Mouse (Mus musculus): Measurements from ENCODE around the gene Kcnip4. TPM values are rescaled to one million over a fixed set of nuclear protein-coding genes. Genes with fewer than 3 reads are reported as not detected.

The Kcnip4 gene
- 2.4 and 3.0 TPM in 2 replicates for polyA plus RNA-seq (2015; fragmentation: Nextera tagmentation; extraction: Ambion mirVana)

DNA sequence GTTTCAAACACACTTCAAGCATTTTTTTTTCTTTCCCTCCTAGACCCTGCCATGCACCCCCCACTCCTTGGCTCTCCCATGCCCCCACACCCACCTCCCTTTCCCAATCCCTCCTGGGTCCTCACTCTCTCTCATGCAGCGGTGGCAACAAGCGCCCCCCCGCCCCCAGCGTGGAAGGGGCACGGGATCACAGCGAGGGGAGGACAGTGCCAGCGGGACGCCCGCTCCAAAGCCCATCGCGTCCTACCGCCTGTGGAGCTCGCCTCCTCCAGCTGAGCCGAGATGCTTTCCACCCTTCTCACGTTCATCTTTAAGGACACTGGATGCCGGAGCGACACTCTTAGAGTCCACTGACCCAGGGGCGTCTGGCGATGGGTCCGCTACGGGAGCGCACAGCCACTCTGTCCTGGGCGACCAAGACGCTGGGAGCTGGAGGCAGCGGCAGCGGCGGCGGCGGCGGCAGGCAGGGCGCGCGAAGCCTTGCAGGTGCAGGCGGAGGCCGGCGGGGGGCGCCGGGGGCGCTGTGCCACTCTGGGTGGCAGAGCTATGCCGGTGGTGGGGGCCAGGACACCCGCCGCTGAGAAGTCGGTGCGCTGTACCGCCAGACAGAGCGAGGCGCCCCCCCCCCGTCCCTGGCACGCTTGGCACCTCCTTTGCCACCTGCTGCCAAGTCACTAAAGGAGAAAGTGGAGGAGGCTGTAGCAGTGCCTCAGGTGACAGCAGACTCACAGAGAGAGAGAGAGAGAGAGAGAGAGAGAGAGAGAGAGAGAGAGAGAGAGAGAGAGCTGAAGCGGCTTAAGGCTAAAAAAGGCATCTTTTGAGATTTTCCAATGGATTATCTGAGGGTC, at the start of gene Kcnip4:
Kcnip4 (minus strand) TSS at position 514 of the 848 bp plus-strand sequence.
- peaks cover 6% of the 10 kb centered on the region; the same call in 1 of the 2 replicates for H3K4me1 ChIP-seq
- H3K27ac ChIP-seq (replicated peaks): no peak within 1 kb of the TSS
- no peaks in the 10 kb centered on the region for H3K9me3 ChIP-seq (replicated peaks)
- peak; percentile 57; the same call in 1 of the 2 replicates for ATAC-seq (ENCODE audit: insufficient number of reproducible peaks, low FRiP score, low TSS enrichment, low read depth)
- H3K36me3 ChIP-seq: no peaks in the 10 kb centered on the region
- peaks cover 29% of the 10 kb centered on the region for H3K27me3 ChIP-seq
- H3K9ac ChIP-seq: peak within 1 kb of the TSS; percentile 2; the same call in 1 of the 2 replicates
- peak within 1 kb of the TSS; percentile 89 for H3K4me2 ChIP-seq (replicated peaks)
- WGBS: under 1% methylated on average over 50 of the region's 50 CpGs
- peak within 1 kb of the TSS; percentile 49 for H3K4me3 ChIP-seq (replicated peaks)

DNA sequence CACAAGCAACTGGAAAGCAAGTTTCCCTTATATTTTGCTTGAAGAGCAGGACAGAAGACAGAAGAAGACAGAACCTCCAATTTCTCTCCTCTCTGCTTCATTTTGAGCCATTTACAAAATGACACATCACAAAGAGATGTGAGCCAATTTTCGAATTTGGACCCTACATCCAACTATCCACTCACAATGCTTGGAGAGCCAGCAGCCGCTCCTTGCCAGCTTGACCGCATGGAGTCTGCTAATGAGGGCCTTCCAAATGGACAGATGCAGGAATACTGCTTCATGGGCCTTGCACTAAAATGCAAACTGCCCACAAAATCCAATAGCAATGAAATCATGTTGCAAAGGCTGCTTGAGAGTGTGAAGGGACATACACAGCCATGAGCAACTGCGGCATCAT, 47.2 kb upstream of the Kcnip4 start:
- 82% methylated on average over 4 of the region's 4 CpGs for WGBS
- no peak overlapping the region for H3K4me3 ChIP-seq (replicated peaks)
- no peaks in the 10 kb centered on the region for H3K4me1 ChIP-seq
- H3K9me3 ChIP-seq (replicated peaks): no peaks in the 10 kb centered on the region
- H3K36me3 ChIP-seq: no peaks in the 10 kb centered on the region
- H3K9ac ChIP-seq: no peak overlapping the region
- H3K27ac ChIP-seq (replicated peaks): no peak overlapping the region
- ATAC-seq (ENCODE audit: insufficient number of reproducible peaks, low FRiP score, low TSS enrichment, low read depth): no peak
- no peak overlapping the region for H3K4me2 ChIP-seq (replicated peaks)
- H3K27me3 ChIP-seq: no peaks in the 10 kb centered on the region

DNA sequence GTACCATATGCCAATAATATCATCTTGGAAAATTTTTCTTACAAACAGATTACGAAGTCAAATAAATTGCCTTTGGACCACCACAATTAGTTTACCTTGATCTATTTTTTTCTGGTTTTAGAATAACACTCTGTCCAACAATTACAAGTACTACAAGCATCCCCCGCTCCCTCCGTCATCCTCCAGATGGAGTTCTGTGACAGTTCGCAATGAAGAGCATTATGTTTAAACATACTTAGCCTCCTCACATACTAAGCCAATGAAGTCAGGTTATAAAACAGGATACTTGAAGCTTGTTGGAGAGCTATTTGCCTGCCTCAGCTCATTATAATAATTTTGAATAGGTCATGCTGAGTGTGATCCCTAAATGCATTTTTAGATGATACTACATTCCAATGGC, 39.0 kb upstream of the Kcnip4 start:
- no peaks in the 10 kb centered on the region for H3K9me3 ChIP-seq (replicated peaks)
- no peaks in the 10 kb centered on the region for H3K27me3 ChIP-seq
- no peak overlapping the region for H3K27ac ChIP-seq (replicated peaks)
- no peak overlapping the region for H3K4me3 ChIP-seq (replicated peaks)
- no peak overlapping the region for H3K9ac ChIP-seq
- ATAC-seq (ENCODE audit: insufficient number of reproducible peaks, low FRiP score, low TSS enrichment, low read depth): no peak
- no peak overlapping the region for H3K4me2 ChIP-seq (replicated peaks)
- H3K36me3 ChIP-seq: no peaks in the 10 kb centered on the region
- H3K4me1 ChIP-seq: no peaks in the 10 kb centered on the region
- 83% methylated on average over 4 of the region's 4 CpGs for WGBS

DNA sequence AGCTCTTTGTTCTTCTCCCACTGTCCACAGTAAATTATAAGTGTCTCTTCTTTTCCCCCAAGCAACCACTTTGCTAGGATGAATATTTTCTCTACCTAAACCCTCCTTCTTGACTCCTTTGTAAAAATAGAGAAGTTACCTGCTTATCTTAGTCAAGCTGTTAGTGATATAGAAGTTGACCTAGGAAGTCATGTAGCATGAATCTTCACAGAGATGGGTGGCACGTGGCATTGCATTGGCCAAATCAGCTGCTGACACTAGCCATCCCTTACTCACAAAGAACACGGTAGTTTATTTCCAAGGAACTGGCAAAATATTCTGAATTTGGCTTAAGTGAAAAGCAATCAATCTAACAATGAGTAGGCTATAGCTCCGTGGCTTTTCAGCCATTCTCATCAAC, 32.7 kb upstream of the Kcnip4 start:
- Histone ChIP-seq H3K4me2 (replicated peaks) (no peak overlapping the region), H3K27me3 (no peaks in the 10 kb centered on the region), H3K4me3 (replicated peaks) (no peak overlapping the region), H3K36me3 (no peaks in the 10 kb centered on the region), H3K27ac (replicated peaks) (no peak overlapping the region), H3K9me3 (replicated peaks) (no peaks in the 10 kb centered on the region), H3K9ac (no peak overlapping the region), H3K4me1 (no peaks in the 10 kb centered on the region)
- WGBS: 77% methylated on average over 3 of the region's 3 CpGs
- ATAC-seq (ENCODE audit: insufficient number of reproducible peaks, low FRiP score, low TSS enrichment, low read depth): no peak

DNA sequence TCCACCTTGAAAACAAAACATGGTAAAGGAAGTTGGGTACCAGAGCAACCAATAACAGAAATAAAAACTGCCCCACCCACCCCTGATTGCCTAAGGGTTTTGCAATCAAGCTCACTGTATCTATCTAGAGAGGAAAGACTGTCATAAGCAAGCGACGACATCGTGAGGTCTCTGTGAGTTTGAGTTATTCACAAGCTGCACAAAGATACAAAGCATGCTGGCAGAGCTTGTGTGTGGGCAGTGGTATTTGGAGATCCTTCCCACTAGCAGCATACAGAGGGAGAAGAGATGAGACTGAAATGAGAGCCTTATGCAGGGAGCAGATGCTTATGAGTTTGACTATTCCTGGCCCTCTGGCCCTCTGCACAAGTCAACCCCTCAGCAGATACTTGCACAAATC, 23.2 kb upstream of the Kcnip4 start:
- Histone ChIP-seq H3K27ac (replicated peaks) (no peak overlapping the region), H3K36me3 (no peaks in the 10 kb centered on the region), H3K4me2 (replicated peaks) (no peak overlapping the region), H3K4me3 (replicated peaks) (no peak overlapping the region), H3K9me3 (replicated peaks) (no peaks in the 10 kb centered on the region), H3K4me1 (no peaks in the 10 kb centered on the region), H3K9ac (no peak overlapping the region), H3K27me3 (no peaks in the 10 kb centered on the region)
- 86% methylated on average over 3 of the region's 3 CpGs for WGBS
- no peak for ATAC-seq (ENCODE audit: insufficient number of reproducible peaks, low FRiP score, low TSS enrichment, low read depth)

DNA sequence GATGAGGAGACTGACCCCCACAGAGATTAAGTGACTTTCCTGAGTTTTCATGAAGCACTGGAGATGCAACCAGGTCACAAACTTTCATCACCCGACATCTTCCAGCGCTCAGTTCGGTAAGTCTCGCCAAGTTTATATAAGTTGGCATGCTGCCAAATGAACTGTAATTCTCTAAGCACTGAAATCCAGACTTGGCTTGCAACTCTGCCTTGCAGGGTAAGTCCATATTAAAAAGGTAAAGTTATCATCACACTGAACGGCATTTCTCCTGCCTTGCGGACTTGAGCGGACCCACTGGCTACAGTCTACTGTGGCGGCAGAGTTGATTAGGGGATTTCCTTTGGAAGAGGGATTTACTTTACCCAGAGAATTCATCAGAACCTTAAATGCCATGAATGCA, 4.7 kb upstream of the Kcnip4 start:
- no peak overlapping the region for H3K9ac ChIP-seq
- H3K9me3 ChIP-seq (replicated peaks): no peaks in the 10 kb centered on the region
- H3K36me3 ChIP-seq: no peaks in the 10 kb centered on the region
- 40% methylated on average over 8 of the region's 8 CpGs for WGBS
- peaks cover 14% of the 10 kb centered on the region for H3K27me3 ChIP-seq
- H3K4me2 ChIP-seq (replicated peaks): no peak overlapping the region
- H3K4me1 ChIP-seq: peaks cover 4% of the 10 kb centered on the region; the same call in 1 of the 2 replicates
- H3K4me3 ChIP-seq (replicated peaks): no peak overlapping the region
- no peak overlapping the region for H3K27ac ChIP-seq (replicated peaks)
- no peak for ATAC-seq (ENCODE audit: insufficient number of reproducible peaks, low FRiP score, low TSS enrichment, low read depth)

DNA sequence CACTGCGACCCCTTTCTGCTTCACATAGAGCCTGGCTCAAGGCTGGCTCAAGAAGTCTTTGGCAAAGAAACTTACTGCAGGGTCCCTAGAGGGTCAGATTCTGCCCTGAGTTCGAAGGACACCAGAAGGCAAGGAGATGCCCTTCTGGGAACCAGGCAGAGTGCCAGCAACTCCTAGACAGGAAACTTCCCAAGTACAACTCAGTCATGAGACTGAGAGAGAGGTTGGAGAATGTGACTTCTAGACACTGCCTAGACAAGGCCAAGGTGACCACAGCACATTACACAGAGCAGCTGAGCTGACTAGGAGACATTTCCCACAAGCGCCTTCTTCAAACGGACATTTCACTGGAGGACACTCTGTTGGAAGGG, 520 bp upstream of the Kcnip4 start:
- WGBS: 71% methylated on average over 4 of the region's 4 CpGs
- Histone ChIP-seq H3K9me3 (replicated peaks) (no peaks in the 10 kb centered on the region), H3K4me2 (replicated peaks) (peak overlapping the region; percentile 89), H3K4me3 (replicated peaks) (no peak overlapping the region; the same call in 1 of the 2 replicates), H3K27ac (replicated peaks) (no peak overlapping the region), H3K27me3 (peaks cover 29% of the 10 kb centered on the region), H3K9ac (no peak overlapping the region), H3K36me3 (no peaks in the 10 kb centered on the region), H3K4me1 (peaks cover 6% of the 10 kb centered on the region; the same call in 1 of the 2 replicates)
- no peak for ATAC-seq (ENCODE audit: insufficient number of reproducible peaks, low FRiP score, low TSS enrichment, low read depth)

DNA sequence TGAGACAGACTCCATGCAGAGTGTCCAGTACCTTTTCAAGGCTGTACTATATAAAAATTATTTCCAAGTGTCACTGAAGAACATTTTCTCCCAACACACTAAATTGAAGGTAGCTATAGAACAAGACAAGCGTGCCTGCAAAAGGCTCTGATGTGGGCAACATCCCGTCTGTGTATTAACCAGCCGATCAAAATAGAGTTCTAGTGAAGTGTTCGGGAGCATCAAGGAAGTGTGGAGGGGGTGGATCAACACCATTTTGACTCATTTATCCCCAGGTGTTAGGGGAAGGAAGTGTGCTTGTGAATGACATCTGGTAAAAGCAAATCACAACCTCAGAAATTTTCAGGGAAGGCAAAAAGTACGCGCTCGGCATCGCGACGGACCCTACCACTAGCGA, 712 bp downstream of the Kcnip4 start:
- H3K9me3 ChIP-seq (replicated peaks): no peaks in the 10 kb centered on the region

DNA sequence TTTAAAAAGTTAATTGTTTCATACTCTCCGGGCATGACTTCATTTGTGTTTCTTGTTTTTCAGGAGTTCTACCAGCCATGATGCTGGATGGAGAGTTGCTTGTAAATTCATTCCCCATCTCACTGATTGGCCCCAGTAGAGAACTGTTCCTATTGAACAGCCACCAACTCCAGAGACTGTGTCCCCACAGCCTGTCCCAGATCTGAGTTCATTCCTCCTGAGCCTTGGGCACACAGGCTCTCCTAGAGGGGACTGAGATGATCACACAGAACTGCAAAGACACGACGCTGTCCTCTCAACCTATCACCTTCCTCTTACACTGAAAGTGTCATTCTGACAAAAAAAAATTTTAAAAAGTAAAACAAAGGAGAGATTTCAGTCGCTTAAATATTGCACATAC, 1.7 kb downstream of the Kcnip4 start:
- Histone ChIP-seq H3K36me3 (no peaks in the 10 kb centered on the region), H3K4me1 (peaks cover 6% of the 10 kb centered on the region; the same call in 1 of the 2 replicates), H3K27ac (replicated peaks) (no peak overlapping the region), H3K9me3 (replicated peaks) (no peaks in the 10 kb centered on the region), H3K4me2 (replicated peaks) (no peak overlapping the region), H3K27me3 (peaks cover 29% of the 10 kb centered on the region), H3K9ac (no peak overlapping the region), H3K4me3 (replicated peaks) (no peak overlapping the region)
- ATAC-seq (ENCODE audit: insufficient number of reproducible peaks, low FRiP score, low TSS enrichment, low read depth): no peak
- WGBS: 77% methylated on average over 4 of the region's 4 CpGs

More for the DNA sequence above, 712 bp downstream of the Kcnip4 start:
- Histone ChIP-seq H3K27me3 (peaks cover 29% of the 10 kb centered on the region), H3K36me3 (no peaks in the 10 kb centered on the region), H3K4me2 (replicated peaks) (peak overlapping the region; percentile 89), H3K27ac (replicated peaks) (no peak overlapping the region), H3K4me1 (peaks cover 6% of the 10 kb centered on the region; the same call in 1 of the 2 replicates), H3K4me3 (replicated peaks) (peak overlapping the region; percentile 49), H3K9ac (no peak overlapping the region)
- no peak for ATAC-seq (ENCODE audit: insufficient number of reproducible peaks, low FRiP score, low TSS enrichment, low read depth)
- WGBS: 6% methylated on average over 11 of the region's 11 CpGs

DNA sequence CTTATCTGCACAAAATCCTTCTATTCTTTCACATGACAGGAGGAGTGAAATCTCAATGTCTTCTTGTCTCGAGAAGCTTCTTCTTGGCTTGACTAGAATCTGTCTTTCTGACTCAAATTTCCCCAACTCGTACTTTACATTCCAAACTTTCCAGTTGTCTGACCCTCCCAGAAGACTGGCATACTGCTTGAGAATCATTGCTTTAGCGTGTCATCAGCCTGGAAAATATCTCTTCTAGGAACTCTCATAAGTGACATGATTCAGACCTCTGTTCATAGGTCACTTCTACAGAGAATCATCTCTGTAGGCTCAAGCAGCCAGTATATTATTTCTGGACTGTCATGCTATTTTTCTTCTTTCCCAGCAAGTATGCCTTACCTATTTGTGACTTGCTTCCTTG, 26.0 kb downstream of the Kcnip4 start:
- Histone ChIP-seq H3K9me3 (replicated peaks) (no peaks in the 10 kb centered on the region), H3K4me1 (no peaks in the 10 kb centered on the region), H3K36me3 (no peaks in the 10 kb centered on the region), H3K27ac (replicated peaks) (no peak overlapping the region), H3K4me3 (replicated peaks) (no peak overlapping the region), H3K27me3 (no peaks in the 10 kb centered on the region), H3K9ac (no peak overlapping the region), H3K4me2 (replicated peaks) (no peak overlapping the region)
- 75% methylated on average over 3 of the region's 3 CpGs for WGBS
- no peak for ATAC-seq (ENCODE audit: insufficient number of reproducible peaks, low FRiP score, low TSS enrichment, low read depth)

DNA sequence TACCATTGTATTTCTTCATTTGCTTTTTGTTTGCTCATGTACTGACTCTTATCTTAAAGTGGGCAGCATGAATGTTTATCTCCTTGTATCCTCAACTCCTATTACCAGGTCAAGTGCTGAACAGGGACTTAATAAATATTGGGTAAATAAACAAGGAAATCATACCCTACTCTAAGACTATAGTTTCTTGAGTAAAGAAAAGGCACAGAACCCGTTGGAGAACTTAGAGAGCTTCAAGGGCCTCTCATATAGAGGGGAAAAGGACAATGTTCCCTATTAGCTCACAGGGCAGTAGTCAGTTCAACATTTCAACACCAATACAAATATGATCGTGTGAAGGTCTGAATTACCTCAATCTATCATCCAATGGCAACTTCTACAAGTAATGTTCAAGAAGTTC, 37.4 kb downstream of the Kcnip4 start:
- H3K4me3 ChIP-seq (replicated peaks): no peak overlapping the region
- no peak for ATAC-seq (ENCODE audit: insufficient number of reproducible peaks, low FRiP score, low TSS enrichment, low read depth)

DNA sequence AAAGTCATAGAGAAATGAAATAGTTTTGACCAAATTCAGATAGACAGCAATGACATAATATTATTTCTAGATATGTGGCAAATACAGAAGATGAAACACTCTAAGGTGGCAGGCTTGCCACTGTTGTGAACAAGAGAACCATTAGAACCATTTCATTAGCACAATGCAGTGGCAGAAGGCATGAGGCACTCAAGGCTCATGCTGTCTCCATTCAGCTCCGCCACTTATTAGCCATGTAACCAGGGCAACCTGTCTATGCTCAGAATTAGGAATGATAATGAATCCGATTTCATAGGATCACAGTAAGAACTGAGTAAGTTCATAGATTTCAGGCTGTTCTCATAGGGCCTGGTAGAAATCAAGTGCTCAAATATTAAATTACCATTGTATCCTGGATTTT, 54.0 kb downstream of the Kcnip4 start:
- no peaks in the 10 kb centered on the region for H3K9me3 ChIP-seq (replicated peaks)
- ATAC-seq (ENCODE audit: insufficient number of reproducible peaks, low FRiP score, low TSS enrichment, low read depth): no peak
- no peak overlapping the region for H3K27ac ChIP-seq (replicated peaks)
- H3K4me1 ChIP-seq: no peaks in the 10 kb centered on the region
- no peak overlapping the region for H3K4me2 ChIP-seq (replicated peaks)
- no peak overlapping the region for H3K4me3 ChIP-seq (replicated peaks)
- H3K36me3 ChIP-seq: no peaks in the 10 kb centered on the region
- WGBS: 75% methylated on average over 2 of the region's 2 CpGs
- H3K9ac ChIP-seq: no peak overlapping the region
- no peaks in the 10 kb centered on the region for H3K27me3 ChIP-seq

More for the DNA sequence above, 37.4 kb downstream of the Kcnip4 start:
- no peak overlapping the region for H3K4me2 ChIP-seq (replicated peaks)
- 70% methylated on average over 2 of the region's 2 CpGs for WGBS
- no peaks in the 10 kb centered on the region for H3K9me3 ChIP-seq (replicated peaks)
- H3K27ac ChIP-seq (replicated peaks): no peak overlapping the region
- H3K4me1 ChIP-seq: no peaks in the 10 kb centered on the region
- no peak overlapping the region for H3K9ac ChIP-seq
- no peaks in the 10 kb centered on the region for H3K36me3 ChIP-seq
- H3K27me3 ChIP-seq: no peaks in the 10 kb centered on the region
